Mouse (Mus musculus) thymus, postnatal 4 days (tissue): Measurements from ENCODE around the gene Med27.

Experiments
- DNase-seq: peaks from one replicate; pipeline ENCODE4 v3.0.0; 2021

Med27 gene

DNA sequence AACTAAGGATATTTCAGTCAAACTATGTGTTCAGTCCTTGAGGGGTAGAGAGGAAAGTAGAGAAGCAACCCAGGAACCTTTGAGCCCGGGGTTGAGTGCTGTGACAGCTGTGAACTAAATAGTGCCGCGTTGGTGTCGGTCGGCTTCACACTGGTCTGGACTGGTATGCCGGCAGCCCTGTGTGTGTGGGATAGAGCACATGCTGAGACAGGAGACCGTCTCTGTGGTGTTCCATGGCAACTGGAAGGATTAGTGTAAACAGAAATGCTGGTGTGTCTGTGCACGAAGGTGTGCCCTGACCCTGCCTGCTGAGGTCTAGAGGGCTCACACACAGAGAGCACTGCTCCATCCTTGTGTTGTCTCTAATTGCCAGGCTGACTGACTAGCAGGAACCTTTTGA lies 135.2 kb downstream of the Med27 start:
- DNase-seq, result no peak

DNA sequence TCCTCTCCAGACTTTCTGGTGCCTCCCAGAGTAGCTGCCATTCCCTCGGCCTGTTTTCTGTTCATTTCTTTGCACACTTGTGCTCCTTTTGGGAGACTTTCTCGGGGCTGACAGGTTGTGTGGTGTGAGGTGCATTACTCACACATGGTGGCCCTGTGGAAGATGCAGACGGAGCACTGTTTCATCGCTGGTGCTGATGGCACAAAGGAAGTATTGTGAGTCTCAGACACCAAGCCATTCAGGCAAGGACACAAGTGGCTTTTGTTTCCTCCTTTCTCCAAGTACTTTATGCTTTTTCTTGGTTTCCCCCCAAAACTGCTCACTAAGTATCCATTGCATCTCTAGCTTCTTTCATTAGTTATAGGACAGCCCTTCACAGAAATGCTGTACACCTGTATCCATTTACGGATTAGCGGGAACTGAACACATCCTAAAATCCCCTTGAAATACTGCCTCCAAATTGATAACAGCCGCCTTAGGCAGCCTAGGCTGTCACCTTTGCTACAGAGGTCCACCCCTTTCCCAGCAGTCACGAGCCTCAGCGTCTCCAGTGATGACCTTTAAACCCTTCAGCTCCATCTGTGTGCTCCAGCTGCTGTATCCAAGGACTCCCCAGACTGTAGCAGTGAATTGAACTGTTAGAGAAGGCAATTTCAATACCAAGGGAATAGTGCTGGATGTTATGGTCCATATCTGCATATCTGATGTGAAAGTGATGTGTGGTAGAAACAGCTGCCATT lies 136.5 kb downstream of the Med27 start:
- DNase-seq, result no peak

DNA sequence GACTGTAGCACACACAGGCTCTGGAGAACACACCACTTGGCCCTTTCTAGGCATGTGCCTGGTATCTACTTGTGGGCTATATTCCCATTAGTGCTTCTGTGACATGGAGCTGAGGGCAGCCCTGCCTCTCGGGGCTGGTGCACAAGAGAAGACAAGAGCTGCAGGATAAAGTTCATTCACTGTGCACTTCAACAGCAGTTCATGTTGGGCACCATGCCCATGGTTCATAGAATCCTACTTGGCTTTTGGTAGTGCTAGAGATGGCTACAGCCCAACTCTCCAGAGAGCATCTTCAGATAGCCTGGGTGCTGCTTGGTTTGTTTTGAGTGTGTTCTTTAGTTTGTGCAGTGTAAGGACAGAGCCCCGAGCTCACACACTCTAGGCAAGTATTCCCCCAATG lies 138.9 kb downstream of the Med27 start:
- DNase-seq, result no peak

DNA sequence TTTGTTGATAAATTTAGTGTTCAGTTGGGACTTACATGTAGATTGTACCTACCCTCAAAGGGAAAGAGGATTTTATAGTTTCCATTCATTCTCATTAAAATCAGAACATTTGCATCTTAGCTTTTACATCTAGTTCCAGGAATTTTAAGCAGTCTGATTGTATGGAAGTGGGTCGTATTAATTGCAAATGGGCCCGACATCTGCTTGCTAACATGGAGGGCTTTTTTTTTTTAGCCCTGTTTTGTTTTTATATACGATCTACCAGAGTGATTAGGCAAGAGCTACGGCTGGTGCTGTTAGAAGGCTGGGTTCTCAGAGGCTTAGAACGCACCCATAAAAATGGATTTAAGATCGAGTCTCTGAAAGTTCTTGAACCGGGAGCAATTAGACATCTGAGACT lies 139.9 kb downstream of the Med27 start:
- no peak for DNase-seq

DNA sequence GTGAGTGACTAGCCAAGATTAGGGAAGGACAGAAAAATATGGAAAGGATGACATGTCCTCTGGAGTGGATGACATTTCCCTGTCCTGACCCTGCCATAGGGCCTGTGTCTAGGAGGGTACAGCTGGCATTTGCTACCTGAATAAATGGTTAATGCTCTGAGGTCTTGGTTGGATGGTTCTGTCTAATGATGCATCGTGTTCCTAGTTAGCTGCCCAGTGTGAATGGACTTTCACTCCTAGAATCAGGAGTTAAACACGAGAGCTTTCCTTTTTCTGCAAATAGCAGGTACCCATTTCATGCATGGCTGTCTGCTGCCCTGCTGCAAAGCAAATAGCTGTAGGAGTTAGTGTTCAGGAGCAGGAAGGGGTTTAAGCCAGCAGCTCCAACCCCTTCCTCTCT lies 141.0 kb downstream of the Med27 start:
- DNase-seq, result no peak

DNA sequence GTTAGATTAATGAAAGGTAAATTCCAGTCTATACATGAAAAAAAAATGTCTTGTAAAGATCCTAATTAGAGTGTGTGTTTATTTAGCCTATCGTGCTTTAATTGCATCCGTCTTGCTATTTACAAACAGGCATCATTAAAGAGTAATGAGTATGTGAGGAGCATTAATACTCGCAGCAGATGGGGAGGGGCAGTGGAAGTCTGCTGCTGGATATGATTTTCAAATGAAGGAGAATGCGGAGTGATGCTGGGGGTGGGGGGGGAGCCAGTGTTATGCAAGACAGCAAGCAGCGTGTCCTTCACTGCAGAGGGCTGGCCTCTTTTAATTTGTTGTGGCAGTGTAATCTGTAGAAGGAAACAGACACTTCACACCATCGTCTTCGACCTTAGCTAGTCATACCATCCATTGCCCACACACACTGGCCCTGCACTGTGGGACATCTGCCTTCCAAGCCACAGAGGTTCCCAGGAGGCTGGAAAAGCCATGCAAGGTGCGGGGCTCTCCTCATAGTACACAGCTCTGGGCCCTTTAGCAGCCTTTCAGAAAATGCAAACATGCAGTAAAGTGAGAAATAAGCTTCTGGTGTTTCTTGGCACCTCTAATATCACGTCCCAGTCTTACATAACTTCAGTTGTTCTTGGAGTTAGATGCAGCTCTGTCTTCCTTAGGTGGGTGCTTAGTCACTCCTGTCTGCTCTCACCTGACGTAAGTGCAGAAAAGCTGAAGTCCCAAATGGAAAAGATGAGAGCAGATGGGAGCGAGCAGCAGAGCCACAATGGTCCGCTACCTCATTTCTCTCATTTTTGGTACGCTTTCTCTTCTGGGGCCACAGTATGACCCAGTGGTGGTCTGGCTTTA lies 142.0 kb downstream of the Med27 start:
- no peak for DNase-seq

DNA sequence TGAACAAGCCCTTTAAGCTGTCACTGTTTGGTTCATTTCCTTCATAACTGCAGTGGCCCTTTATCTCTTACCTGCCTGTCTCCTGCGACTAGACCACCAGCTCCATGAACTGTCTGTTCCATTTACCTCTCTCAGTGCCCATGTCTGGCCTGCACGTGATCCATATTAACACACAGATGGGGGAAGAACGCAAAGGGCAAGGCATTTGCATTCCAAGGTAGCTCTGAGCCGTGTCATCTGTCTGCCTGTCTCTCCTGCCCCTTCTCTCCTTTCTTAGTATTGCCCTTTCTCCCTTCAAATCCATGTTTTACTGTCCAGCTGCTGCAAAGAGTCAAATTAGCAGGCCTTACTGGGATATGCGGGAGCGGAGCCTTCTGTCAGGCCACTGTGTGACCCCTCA lies 145.0 kb downstream of the Med27 start:
- no peak for DNase-seq

DNA sequence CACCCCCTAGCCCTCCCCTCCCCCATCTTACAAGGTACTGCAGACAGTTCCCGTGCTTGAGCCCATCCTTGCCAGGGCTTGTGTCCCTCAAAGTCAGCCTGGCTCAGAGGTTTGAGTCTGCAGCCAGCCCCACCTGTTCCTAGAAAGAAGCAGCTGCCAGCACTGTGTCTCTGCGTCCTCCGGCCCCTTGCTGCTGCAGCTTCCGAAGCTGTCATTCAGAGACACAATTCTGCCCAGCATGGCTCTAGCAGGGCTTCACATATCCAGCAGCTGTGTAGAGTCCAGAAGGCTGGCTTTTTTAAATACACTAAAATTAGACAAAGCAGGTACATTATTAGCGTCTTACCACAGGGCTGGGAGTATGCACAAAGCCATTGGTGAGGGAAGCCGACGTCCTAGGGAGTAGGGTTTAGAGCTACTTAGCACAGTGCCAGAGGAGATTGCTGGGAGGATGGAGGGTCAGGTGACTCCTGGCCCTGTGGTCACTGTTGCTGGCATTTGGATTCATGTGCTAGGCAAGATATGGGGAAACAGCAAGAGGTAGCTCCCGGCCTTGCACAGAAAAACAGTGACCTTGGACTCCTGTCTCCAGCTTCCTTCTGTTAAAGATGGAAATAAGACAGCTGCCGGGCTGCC lies 146.9 kb downstream of the Med27 start:
- no peak for DNase-seq

DNA sequence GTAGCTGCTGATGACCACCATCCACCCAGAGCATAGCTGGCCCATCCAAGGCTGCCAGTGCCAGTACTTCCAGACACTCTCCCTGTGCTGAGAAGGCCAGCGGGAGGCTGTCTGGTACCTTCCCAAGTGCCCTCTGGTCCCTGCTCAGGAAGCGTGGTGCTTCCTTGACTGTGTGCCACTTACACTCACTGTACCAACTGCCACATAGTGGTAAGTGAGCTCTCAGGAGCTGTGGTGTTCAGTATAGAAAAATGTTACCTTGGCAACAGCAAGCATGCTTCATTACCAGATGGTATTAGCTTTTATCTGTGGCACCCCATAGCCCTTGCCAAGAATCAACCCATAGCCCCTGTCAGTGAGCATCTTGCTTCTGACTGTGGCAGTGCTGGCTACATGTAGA lies 148.7 kb downstream of the Med27 start:
- no peak for DNase-seq

DNA sequence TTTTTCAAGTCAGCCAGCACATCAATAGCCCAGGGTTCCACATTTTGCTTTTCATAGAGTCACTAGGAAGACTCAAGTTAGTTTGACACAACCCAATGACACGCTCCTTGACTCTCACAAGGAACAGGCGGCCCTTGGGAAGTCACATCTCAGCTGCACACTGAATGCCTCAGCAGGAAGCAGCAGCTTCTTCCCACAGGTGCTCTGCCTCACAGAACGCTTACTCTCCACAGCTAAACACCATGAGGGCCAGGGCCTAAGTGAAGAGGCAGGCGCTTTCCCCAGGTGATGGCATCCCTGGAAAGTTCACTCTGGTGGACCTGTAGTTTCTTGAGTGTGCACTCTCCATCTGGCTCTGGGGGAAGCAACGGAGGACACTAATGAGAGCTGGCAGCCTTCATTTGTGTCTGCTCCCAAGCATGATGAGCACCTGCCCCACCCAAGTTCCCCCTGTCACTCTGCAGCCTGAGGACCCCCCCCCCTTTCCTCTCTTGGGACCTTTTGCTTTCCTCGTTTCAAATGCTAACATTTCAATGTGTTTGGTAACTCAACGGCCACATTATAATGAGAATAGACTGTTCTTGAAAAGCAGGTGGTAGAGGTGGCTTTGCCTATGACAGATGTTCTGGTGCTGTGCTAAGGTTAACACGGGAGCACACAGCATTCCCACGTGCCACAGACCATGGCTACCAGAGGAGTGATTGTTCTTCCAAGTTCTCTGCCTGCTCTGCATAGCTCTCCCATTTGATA lies 154.2 kb downstream of the Med27 start:
- DNase-seq, result no peak

DNA sequence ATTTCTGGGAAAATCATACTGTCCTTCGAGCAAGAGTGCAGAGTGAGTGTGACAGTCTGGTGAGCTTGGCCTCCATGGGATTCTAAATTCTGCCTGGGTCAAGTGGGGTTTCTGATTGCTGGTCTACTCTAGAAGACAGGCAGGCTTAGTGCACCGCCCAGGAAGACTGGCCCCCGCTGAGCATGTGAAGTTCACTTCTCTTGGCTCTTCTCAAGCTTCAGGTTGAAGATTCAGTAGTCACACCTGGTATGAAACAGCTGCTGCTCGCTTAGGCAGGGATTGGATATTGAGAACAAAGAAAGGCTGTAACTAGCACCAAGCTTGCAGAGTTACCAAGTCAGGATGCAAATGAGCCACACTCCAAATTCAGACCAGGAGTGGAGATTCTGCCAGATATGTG lies 154.8 kb downstream of the Med27 start:
- DNase-seq, result no peak

DNA sequence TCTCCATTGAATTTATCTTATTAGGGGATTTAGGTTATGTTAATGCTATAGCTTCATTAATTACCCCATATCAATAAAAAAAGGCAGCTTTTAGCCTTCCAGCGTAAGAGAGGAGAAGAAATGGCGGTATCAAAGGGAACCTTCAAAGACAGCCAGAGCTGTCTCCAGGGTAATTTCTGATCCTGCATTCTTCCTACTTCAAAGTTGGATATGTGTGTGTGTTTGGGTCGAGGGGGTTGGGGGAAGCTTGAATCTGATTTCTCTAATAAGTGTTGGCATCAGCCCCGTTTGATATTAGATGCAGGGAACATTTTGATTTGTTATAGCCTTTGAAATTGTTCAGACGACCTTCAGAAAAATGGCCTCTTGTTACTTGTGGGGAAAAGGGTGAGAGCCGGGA lies 158.2 kb downstream of the Med27 start:
- DNase-seq, result no peak

DNA sequence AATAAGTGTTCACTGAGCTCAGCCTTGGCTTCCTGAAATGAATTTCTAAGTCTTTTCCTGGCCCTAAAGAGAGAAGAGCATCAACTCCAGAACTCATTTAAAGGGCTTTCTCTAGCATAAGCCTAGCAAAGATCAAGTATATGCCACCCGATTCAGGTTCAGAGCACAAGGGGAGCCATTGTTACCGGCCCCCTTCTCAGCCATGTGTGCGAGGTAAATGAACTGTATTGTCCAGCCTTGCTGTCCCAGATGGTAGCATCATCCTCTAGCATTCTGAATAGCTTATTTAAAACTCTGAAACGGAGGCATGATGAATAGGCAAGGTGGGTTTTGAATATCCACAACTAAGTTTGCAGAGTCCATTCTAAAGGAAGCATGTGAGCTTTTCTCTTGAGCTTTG lies 159.8 kb downstream of the Med27 start:
- DNase-seq, result no peak

DNA sequence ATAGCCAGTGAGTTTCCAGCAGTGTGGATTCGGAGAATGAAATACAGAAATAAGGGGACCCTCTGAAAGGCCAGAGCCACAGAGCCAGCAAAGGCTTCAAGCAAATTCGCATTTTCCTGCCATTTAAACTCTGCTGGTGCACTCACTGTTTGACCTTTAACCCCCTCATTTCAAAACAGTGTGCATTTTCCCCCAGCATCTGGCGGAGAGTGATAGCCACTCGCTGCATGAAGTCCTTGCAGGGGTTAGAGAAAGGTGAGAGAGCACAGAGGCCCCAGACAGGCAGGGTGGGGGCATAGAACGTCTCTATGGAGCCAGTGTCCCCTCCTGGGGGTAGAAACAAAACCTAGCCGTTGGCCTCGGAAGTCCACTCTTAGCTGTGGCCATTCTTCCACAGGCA lies 166.5 kb downstream of the Med27 start:
- no peak for DNase-seq

DNA sequence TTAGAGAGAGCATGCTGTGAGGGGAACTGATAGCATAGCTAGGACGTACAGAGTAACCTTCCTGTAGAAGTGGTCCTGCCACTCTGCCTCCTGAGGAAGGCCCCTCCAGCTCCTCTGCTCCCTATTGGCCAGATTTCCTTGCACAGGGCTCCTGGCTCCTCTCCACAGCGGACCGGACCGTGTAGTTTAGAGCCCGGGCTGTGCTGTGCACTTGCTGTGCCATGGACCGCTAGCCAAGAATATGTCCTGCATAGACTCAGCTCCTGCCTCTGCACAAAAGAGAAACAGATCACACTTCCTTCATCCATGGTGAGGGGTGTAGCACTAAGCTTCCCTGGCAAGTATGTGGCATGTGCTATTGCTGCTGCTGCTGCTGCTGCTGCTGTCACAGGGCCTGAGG lies 168.2 kb downstream of the Med27 start:
- DNase-seq, result no peak

DNA sequence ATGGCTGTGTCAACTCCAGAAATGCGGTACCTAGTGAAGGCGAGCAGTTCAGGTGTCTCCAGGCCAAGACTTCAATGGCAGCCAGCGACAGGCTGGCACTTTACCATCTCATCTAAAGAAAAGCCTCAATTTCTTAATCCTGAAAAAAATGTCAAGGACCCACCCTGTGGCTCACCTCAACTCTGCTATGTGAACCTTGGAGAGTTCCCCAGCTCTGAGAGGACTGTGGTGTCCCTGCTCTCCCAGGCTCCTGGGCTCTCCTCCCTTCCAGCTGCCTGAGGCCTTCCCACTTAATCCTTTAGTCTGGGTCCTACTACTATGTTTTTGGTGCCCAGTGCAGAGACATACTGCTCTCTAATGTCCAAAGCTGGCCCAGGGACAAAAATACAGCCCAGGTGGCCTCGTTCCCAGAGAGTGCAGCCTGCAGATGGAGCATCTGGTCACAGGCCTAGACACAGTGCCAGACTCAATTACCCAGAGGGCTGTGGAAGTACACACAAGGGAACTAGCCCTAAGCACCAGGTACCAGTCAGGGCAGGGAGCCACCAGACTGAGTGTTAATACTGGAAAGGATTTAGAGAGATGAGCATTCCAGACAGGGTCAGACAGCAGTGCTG lies 169.3 kb downstream of the Med27 start:
- no peak for DNase-seq

DNA sequence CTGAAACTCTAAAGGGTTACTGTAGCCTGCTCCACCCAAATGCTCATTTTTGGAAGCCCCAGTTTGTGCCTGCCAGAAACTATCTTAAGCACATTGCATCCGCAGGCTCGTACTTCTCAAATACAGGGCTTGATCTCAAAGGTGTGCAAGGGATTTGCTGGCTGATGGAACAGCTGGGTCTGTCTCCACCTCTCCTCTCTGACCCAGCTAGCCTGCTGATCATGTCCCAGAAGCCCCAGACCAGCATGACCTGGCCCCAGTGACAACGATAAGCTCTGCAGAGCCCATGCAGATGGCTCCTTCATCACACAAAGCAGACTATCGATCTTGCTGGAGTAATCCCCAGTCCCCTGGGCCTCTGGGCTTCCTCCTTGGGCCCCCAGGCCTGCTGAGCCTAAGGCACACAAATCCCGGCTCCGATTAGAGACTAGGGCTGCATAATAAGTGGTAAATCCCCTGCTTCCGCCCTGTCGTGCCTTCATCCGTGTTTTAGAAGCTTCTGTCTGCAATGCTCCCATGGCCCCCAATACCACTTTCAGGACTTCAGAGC lies 170.1 kb downstream of the Med27 start:
- DNase-seq, result no peak

DNA sequence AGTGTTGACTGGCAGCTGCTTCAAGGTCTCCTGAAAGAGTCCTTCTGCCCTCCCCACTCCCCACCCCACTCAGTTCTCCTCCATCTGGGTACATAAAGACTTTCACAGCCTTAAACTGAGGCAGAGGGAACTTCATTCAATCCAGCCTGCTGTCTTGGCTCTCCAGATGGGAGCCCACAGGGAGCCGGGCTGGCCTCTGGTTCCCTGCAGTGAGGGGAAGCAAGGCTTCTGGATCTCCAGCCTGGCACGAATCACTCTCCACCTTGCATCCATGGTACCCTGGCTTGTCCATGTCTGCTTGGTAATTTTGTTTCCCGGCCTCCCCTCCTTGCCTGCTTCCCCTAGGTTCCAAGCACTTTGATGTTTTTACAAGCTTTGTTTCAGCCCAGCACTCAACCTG lies 172.8 kb downstream of the Med27 start:
- DNase-seq, result no peak

DNA sequence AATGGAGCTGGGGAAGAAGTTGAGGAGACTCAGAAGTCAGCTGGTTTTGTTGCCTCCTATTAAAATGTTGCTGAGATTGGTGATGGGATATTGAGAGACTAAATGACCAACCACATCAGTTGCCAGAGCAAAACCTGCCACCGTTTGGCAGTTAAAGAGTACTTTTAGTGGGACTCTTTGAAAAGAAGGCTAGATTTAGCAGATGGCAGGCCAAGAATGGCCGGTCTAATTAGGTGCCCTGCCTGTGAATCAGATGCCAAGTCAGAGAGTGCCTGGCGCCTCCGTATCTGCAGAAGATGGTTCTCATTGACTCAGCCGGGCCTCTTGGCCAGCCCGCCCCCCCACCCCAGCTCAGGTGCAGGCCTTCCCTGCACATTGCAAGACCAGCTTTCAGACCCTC lies 173.6 kb downstream of the Med27 start:
- DNase-seq, result no peak

DNA sequence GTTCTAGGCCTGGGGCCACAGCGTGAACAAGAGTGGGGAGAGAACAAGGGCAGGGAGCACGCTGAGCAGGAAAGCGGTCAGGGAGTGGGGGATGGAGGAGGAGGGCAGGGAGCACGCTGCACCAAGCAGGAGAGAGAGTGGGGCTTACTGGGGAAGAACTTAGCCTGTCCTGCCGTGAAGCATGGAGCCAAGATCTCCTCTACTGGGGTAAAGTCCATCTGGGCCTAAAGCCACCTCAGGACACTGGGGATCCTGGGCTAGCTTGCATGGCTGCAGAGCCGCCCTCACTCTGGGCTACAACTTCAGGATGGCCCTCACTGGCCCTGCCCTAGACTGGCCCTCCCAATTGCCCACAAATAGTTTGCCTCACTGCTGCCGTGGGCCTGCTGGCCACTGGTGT lies 174.9 kb downstream of the Med27 start:
- no peak for DNase-seq

DNA sequence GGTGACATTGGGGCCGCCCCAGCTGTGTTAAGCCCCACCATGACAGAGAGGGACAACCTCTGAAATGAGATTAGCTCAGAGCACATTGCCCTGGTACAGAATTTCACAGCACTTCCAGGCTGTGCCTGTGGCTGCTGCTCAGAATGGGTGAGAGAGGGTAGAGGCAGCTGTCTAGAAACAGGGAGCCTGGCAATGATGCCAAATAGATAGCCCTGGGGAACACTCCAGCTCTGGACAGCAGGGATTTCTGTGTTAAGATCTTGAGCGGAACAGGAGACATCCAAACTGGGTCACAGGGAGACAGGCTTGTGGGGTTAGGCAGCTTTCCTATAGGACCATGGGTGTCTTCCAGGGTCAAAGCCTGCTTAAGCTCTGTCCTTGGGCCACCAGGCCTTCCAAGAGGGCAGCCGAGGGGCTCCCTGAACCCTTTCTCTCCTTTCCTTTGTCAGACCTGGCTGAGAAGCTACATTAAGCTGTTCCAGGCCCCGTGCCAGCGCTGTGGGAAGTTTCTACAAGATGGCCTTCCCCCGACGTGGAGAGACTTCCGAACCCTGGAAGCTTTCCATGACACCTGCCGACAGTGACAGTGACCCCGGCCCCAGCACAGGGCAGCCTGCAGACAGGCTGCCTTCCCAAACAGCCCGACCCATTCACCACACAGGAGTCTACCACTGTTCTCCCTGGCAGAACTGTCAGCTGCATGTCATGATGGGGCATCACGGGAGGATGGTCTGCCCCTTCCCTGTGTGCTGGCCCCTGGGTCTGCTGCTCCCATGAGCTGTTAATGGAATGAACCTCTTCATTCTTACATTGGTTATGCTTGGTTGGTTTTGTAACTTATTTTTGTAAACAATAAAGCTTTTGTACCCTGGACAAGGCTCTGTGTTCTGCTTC lies 177.5 kb downstream of the Med27 start:
- no peak for DNase-seq
